Mouse (Mus musculus): ENCODE results near the gene Snrpb2.

DNA sequence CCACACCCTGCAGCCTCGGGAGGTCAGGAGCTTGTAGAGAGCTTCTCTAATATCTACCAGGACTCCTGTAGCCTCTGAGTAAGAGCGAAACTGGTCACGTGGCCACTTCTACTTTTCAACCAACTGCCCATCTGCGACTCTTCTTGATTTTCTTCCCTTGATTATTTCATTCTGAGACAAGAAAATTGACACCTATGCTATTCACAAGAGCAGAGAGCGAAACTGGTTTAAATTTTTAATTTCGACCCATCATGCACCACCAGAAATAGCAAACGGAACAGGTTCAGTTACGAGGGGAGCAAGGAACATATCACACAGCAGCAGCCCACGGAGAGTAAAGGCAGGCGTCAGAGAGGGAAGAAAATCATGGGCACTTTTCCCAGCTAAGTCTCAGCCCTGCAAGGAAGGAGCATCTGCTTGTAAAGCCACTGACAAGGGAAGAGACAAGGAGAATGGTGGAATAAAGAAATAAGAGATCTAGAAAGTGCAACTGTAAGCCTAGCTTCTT is 27.7 kb upstream of the Snrpb2 start:
- no peak for TF ChIP-seq CTCF (IDR thresholded peaks at IDR 0.05; ENCODE audit: insufficient read depth, low read depth, low read length)
- no peak for TF ChIP-seq POLR2A (IDR thresholded peaks at IDR 0.05; ENCODE audit: insufficient read depth, low read depth, low read length)
